Mouse (Mus musculus) intestine, embryonic 16.5 days (tissue): ENCODE measurements at regions not wholly inside any gene's neighbourhood (a gene's known extent, or its start where the extent isn't known, plus 50 kb on each side); places are given as distances from the start of the nearest gene placed in this dataset.

Experiments
- ATAC-seq: fragments of 200-750 bp; cut with Nextera tagmentation; 2 replicates; pipeline ENCODE4 v1.8.0; 2017; ENCODE audit warnings: moderate TSS enrichment, moderate library complexity
- H3K27ac ChIP-seq: fragments of 300-500 bp; sonication (generic); 2 replicates; pipeline ENCODE4 v1.5.1; 2014; ENCODE audit warnings: mild to moderate bottlenecking, low read length
- H3K27me3 ChIP-seq: fragments of 300-500 bp; sonication (generic); replicated peaks from 2 replicates; pipeline ENCODE4 v1.6.1; 2014; ENCODE audit warnings: low read length, control low read depth, mixed read lengths; ENCODE audit not compliant: control insufficient read depth, insufficient read depth
- H3K36me3 ChIP-seq: fragments of 300-500 bp; sonication (generic); 2 replicates; pipeline ENCODE4 v1.6.1; 2014; ENCODE audit warnings: low read length, control low read depth; ENCODE audit not compliant: control insufficient read depth, insufficient read depth
- H3K4me1 ChIP-seq: fragments of 300-500 bp; sonication (generic); 2 replicates; pipeline ENCODE4 v1.6.1; 2014; ENCODE audit warnings: low read length, control low read depth, mixed read lengths; ENCODE audit not compliant: control insufficient read depth, insufficient read depth
- H3K4me2 ChIP-seq: fragments of 300-500 bp; sonication (generic); 2 replicates; pipeline ENCODE4 v1.6.1; 2014; ENCODE audit warnings: low read depth, low read length, control low read depth
- H3K4me3 ChIP-seq: fragments of 300-500 bp; sonication (generic); 2 replicates; pipeline ENCODE4 v1.5.1; 2014; ENCODE audit warnings: mild to moderate bottlenecking, low read length
- H3K9ac ChIP-seq: fragments of 300-500 bp; sonication (generic); 2 replicates; pipeline ENCODE4 v1.6.1; 2014; ENCODE audit warnings: low read depth, low read length
- H3K9me3 ChIP-seq: fragments of 300-500 bp; sonication (generic); 2 replicates; pipeline ENCODE4 v1.6.1; 2016; ENCODE audit warnings: low read length, control low read depth; ENCODE audit not compliant: control insufficient read depth
- WGBS: fragments of 180-500 bp; shearing (Covaris S2); extraction: QIAGEN DNeasy Blood & Tissue Kit; methylation state at CpG from one replicate; pipeline ENCODE4 v1.1.7; 2014; 5-methylcytosine and 5-hydroxymethylcytosine counted together

- no peak for ATAC-seq
- no peak overlapping the region for H3K4me3 ChIP-seq
- no peaks in the 10 kb centered on the region for H3K9me3 ChIP-seq
- H3K27me3 ChIP-seq = no peaks in the 10 kb centered on the region
- no peaks in the 10 kb centered on the region for H3K4me1 ChIP-seq
- no peak overlapping the region for H3K9ac ChIP-seq
- H3K27ac ChIP-seq = no peak overlapping the region
- no peak overlapping the region for H3K4me2 ChIP-seq
- no peaks in the 10 kb centered on the region for H3K36me3 ChIP-seq
- 89% methylated on average over 4 of the region's 4 CpGs for WGBS
Observed at GRCm38 (mm10) chr15:24725170-24725569, 688.4 kb downstream of the Basp1 start.

- H3K9me3 ChIP-seq = no peaks in the 10 kb centered on the region
- no peak overlapping the region for H3K27ac ChIP-seq
- H3K4me1 ChIP-seq = no peaks in the 10 kb centered on the region
- ATAC-seq = no peak
- H3K9ac ChIP-seq = no peak overlapping the region
- H3K36me3 ChIP-seq = no peaks in the 10 kb centered on the region
- H3K27me3 ChIP-seq = no peaks in the 10 kb centered on the region
- no peak overlapping the region for H3K4me3 ChIP-seq
- no peak overlapping the region for H3K4me2 ChIP-seq
- WGBS = 34% methylated on average over 4 of the region's 4 CpGs
Observed at GRCm38 (mm10) chr15:24724664-24725063, 688.9 kb downstream of the Basp1 start.

- Histone ChIP-seq H3K36me3 (no peaks in the 10 kb centered on the region), H3K4me3 (no peak overlapping the region), H3K27me3 (no peaks in the 10 kb centered on the region), H3K9me3 (no peaks in the 10 kb centered on the region), H3K9ac (no peak overlapping the region), H3K4me1 (no peaks in the 10 kb centered on the region), H3K4me2 (no peak overlapping the region), H3K27ac (no peak overlapping the region)
- 66% methylated on average over 2 of the region's 2 CpGs for WGBS
- no peak for ATAC-seq
Observed at GRCm38 (mm10) chr15:24720346-24720745, 693.2 kb downstream of the Basp1 start.

- Histone ChIP-seq H3K4me1 (no peaks in the 10 kb centered on the region), H3K9me3 (no peaks in the 10 kb centered on the region), H3K4me3 (no peak overlapping the region), H3K9ac (no peak overlapping the region), H3K27ac (no peak overlapping the region), H3K4me2 (no peak overlapping the region), H3K27me3 (no peaks in the 10 kb centered on the region), H3K36me3 (no peaks in the 10 kb centered on the region)
- WGBS = 78% methylated on average over 4 of the region's 4 CpGs
- no peak for ATAC-seq
Observed at GRCm38 (mm10) chr15:24682167-24682566, 731.4 kb downstream of the Basp1 start.

GRCm38 (mm10) chr15:24648938-24649337 lies 764.6 kb downstream of the Basp1 start:
- Histone ChIP-seq H3K27ac (no peak overlapping the region), H3K9me3 (0 out of 2 replicates have a peak, but pooled peaks cover 2% of the 10 kb centered on the region), H3K27me3 (no peaks in the 10 kb centered on the region), H3K4me2 (no peak overlapping the region), H3K4me1 (no peaks in the 10 kb centered on the region), H3K4me3 (no peak overlapping the region), H3K36me3 (no peaks in the 10 kb centered on the region), H3K9ac (no peak overlapping the region)
- ATAC-seq = no peak
- 72% methylated on average over 1 of the region's 1 CpGs for WGBS

- Histone ChIP-seq H3K9me3 (no peaks in the 10 kb centered on the region), H3K4me3 (no peak overlapping the region), H3K4me1 (no peaks in the 10 kb centered on the region), H3K9ac (no peak overlapping the region), H3K36me3 (no peaks in the 10 kb centered on the region), H3K27me3 (no peaks in the 10 kb centered on the region), H3K4me2 (no peak overlapping the region), H3K27ac (no peak overlapping the region)
- WGBS = 84% methylated on average over 2 of the region's 2 CpGs
- no peak for ATAC-seq
Observed at GRCm38 (mm10) chr15:24635620-24636019, 777.9 kb downstream of the Basp1 start.

GRCm38 (mm10) chr15:24596242-24596641 lies 817.3 kb downstream of the Basp1 start:
- Histone ChIP-seq H3K4me3 (no peak overlapping the region), H3K36me3 (no peaks in the 10 kb centered on the region), H3K9ac (no peak overlapping the region), H3K27me3 (no peaks in the 10 kb centered on the region), H3K4me1 (no peaks in the 10 kb centered on the region), H3K27ac (no peak overlapping the region), H3K4me2 (no peak overlapping the region), H3K9me3 (no peaks in the 10 kb centered on the region)
- WGBS = 38% methylated on average over 4 of the region's 4 CpGs
- no peak; the same call in 1 of the 2 replicates for ATAC-seq

- Histone ChIP-seq H3K36me3 (no peaks in the 10 kb centered on the region), H3K4me1 (no peaks in the 10 kb centered on the region), H3K9me3 (no peaks in the 10 kb centered on the region), H3K27me3 (no peaks in the 10 kb centered on the region), H3K4me3 (no peak overlapping the region), H3K27ac (no peak overlapping the region), H3K9ac (no peak overlapping the region), H3K4me2 (no peak overlapping the region)
- ATAC-seq = no peak
- 24% methylated on average over 4 of the region's 4 CpGs for WGBS
Observed at GRCm38 (mm10) chr15:24588943-24589342, 824.6 kb downstream of the Basp1 start.

GRCm38 (mm10) chr15:24566981-24567380 lies 846.6 kb downstream of the Basp1 start:
- H3K4me1 ChIP-seq = no peaks in the 10 kb centered on the region
- no peak overlapping the region for H3K4me3 ChIP-seq
- H3K27me3 ChIP-seq = no peaks in the 10 kb centered on the region
- no peak overlapping the region for H3K9ac ChIP-seq
- 69% methylated on average over 3 of the region's 3 CpGs for WGBS
- H3K9me3 ChIP-seq = no peaks in the 10 kb centered on the region
- H3K4me2 ChIP-seq = no peak overlapping the region
- no peak overlapping the region for H3K27ac ChIP-seq
- H3K36me3 ChIP-seq = no peaks in the 10 kb centered on the region
- ATAC-seq = no peak

- no peak for ATAC-seq
- no peak overlapping the region for H3K4me2 ChIP-seq
- WGBS = 88% methylated on average over 4 of the region's 4 CpGs
Observed at GRCm38 (mm10) chr15:24556806-24557205, 856.8 kb downstream of the Basp1 start.

More at GRCm38 (mm10) chr15:24556806-24557205, 856.8 kb downstream of the Basp1 start:
- H3K4me3 ChIP-seq = no peak overlapping the region
- H3K27ac ChIP-seq = no peak overlapping the region
- no peaks in the 10 kb centered on the region for H3K27me3 ChIP-seq
- no peak overlapping the region for H3K9ac ChIP-seq
- H3K36me3 ChIP-seq = no peaks in the 10 kb centered on the region
- H3K4me1 ChIP-seq = no peaks in the 10 kb centered on the region
- no peaks in the 10 kb centered on the region for H3K9me3 ChIP-seq
